Mouse (Mus musculus): ENCODE measurements around the gene Btbd9. TPM values are rescaled to one million over a fixed set of nuclear protein-coding genes. Genes with fewer than 3 reads are reported as not detected.

Gene Btbd9
- total RNA-seq, 2 experiments from 2014 or later: 149 to 174 TPM

Other genes with a start within 250 kb of the Btbd9 start
- 1 to 10 TPM; 2.8 to 2.9 TPM for gene Dnah8, start 47.9 kb upstream of the Btbd9 start, total RNA-seq (2021)
- 100 to 1,000 TPM; 184 to 191 TPM for gene Glo1, start 50.4 kb upstream of the Btbd9 start, total RNA-seq (2021)